Mouse (Mus musculus) liver, adult 2 months (tissue): ENCODE data around the gene Ager.

Experiments
- CTCF ChIP-seq: fragments of 200-500 bp; IDR thresholded peaks from 2 replicates; pipeline ENCODE4 v1.5.1; 2011; ENCODE audit warnings: low read depth, low read length, control low read depth
- POLR2A ChIP-seq: fragments of 200-500 bp; IDR thresholded peaks from 2 replicates; pipeline ENCODE4 v1.6.1; 2011; ENCODE audit warnings: low read length, control low read depth; ENCODE audit not compliant: insufficient read depth; ENCODE audit errors: extremely low read depth

- TF ChIP-seq POLR2A = peak; percentile 96
- no peak for TF ChIP-seq CTCF
Observed at GRCm38 (mm10) chr17:34587423-34587811, 10.2 kb upstream of the Ager start.
